Mouse (Mus musculus) cerebellum, adult 2 months (tissue): ENCODE results near the gene Fer.

Source experiments
- CTCF ChIP-seq: fragments of 200-500 bp; IDR thresholded peaks from 2 replicates; pipeline ENCODE4 v1.5.1; 2011; ENCODE audit warnings: low read depth, mild to moderate bottlenecking, control low read depth, low read length, moderate library complexity, borderline replicate concordance; ENCODE audit not compliant: insufficient read depth
- POLR2A ChIP-seq: fragments of 200-500 bp; IDR thresholded peaks from 2 replicates; pipeline ENCODE4 v1.6.1; 2011; ENCODE audit warnings: low read length, control low read depth, borderline replicate concordance; ENCODE audit not compliant: insufficient read depth

- TF ChIP-seq CTCF = no peak
- TF ChIP-seq POLR2A = no peak
These were observed 72.5 kb downstream of the Fer start for GRCm38 (mm10) chr17:63935408-63935807.
